Mouse (Mus musculus): ENCODE data around the gene Luzp1. TPM values are rescaled to one million over a fixed set of nuclear protein-coding genes. Genes with fewer than 3 reads are reported as not detected.

Gene Luzp1
- polyA plus RNA-seq, 1 experiment = 21.0 TPM

DNA sequence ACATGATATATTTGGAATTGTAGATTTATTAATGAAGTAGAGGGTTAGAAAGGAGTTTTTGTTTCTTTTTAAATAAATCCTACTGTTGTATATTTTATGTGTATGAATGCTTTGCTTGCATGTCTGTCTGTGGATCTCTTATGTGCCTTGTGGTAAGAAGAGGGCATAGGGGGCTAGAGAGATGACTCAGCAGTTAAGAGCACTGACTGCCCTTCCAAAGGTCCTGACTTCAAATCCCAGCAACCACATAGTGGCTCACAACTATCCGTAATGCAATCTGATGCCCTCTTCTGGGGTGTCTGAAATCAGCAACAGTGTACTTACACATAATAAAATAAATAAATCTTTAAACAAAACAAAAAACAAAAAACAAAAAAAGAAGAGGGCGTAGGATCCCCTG, 17.0 kb downstream of the Luzp1 start:
- H3K4me1 ChIP-seq (ENCODE audit: control insufficient read depth, insufficient read depth, insufficient read length, low read length) = no peaks in the 10 kb centered on the region
- H3K27ac ChIP-seq (replicated peaks; ENCODE audit: low read depth, low read length) = no peak overlapping the region
- no peak overlapping the region for H3K4me3 ChIP-seq (ENCODE audit: insufficient read depth, low read depth, low read length)

GRCm38 (mm10) chr4:136495993-136496392, 26.4 kb downstream of the Luzp1 start:
- no peak overlapping the region for H3K27ac ChIP-seq (replicated peaks; ENCODE audit: low read depth, low read length)
- H3K4me1 ChIP-seq (ENCODE audit: control insufficient read depth, insufficient read depth, insufficient read length, low read length) = peaks cover 7% of the 10 kb centered on the region
- no peak overlapping the region for H3K4me3 ChIP-seq (ENCODE audit: insufficient read depth, low read depth, low read length)

- H3K27ac ChIP-seq (replicated peaks; ENCODE audit: low read depth, low read length) = no peak overlapping the region
These were observed 36.1 kb downstream of the Luzp1 start for GRCm38 (mm10) chr4:136505426-136506215.

GRCm38 (mm10) chr4:136509857-136510256, 40.3 kb downstream of the Luzp1 start:
- H3K27ac ChIP-seq (replicated peaks; ENCODE audit: low read depth, low read length) = no peak overlapping the region
- no peak overlapping the region for H3K4me3 ChIP-seq (ENCODE audit: insufficient read depth, low read depth, low read length)
- peaks cover 16% of the 10 kb centered on the region for H3K4me1 ChIP-seq (ENCODE audit: control insufficient read depth, insufficient read depth, insufficient read length, low read length)

More at GRCm38 (mm10) chr4:136505426-136506215, 36.1 kb downstream of the Luzp1 start:
- H3K4me1 ChIP-seq (ENCODE audit: control insufficient read depth, insufficient read depth, insufficient read length, low read length) = peaks cover 2% of the 10 kb centered on the region
- H3K4me3 ChIP-seq (ENCODE audit: insufficient read depth, low read depth, low read length) = no peak overlapping the region

DNA sequence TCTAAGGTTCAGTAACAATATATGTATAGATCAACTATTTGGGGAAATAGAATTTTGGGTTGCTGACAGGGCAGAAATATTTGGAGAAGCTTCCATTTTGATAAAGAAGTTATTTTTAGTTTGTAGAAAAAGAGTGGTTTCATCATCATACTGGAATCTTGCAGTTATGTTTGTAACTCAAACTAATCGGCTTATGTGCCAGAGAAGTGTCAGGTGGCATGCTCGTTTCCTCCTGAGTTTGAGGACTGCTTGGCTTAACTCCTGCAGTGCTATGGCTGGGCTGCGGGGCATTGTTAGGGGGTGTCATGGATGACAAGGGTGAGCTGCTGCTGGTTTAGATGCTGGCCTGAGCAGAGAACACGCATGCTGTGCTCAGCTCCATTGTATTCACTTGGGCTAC, 42.1 kb downstream of the Luzp1 start:
- Histone ChIP-seq H3K4me1 (ENCODE audit: control insufficient read depth, insufficient read depth, insufficient read length, low read length) (peaks cover 21% of the 10 kb centered on the region), H3K27ac (replicated peaks; ENCODE audit: low read depth, low read length) (peak overlapping the region; percentile 64; the same call in 1 of the 2 replicates), H3K4me3 (ENCODE audit: insufficient read depth, low read depth, low read length) (no peak overlapping the region)

DNA sequence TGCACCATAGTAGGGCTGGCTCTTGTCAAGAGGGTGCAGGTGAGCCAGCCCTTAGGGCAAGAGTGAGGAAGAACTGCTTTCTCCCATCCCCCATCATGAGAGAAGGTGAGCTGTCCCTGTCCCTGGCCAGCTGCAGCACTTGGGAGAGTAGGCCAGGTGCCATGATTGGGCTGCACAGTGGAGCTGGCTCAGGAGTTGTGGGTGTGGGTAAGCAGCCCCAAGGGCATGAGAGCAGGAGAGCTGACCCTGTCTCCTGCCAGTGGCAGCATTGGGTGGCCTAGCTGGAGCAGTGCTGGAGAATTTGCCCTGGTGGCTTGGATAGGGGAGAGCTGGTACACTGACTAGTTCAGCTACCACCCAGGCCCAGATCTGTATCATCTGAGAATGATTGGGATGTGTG, 43.3 kb downstream of the Luzp1 start:
- Histone ChIP-seq H3K4me1 (ENCODE audit: control insufficient read depth, insufficient read depth, insufficient read length, low read length) (peaks cover 21% of the 10 kb centered on the region), H3K27ac (replicated peaks; ENCODE audit: low read depth, low read length) (no peak overlapping the region), H3K4me3 (ENCODE audit: insufficient read depth, low read depth, low read length) (no peak overlapping the region)

- Histone ChIP-seq H3K4me1 (ENCODE audit: control insufficient read depth, insufficient read depth, insufficient read length, low read length) (peaks cover 11% of the 10 kb centered on the region), H3K4me3 (ENCODE audit: insufficient read depth, low read depth, low read length) (no peak overlapping the region), H3K27ac (replicated peaks; ENCODE audit: low read depth, low read length) (no peak overlapping the region)
These were observed 48.6 kb downstream of the Luzp1 start for GRCm38 (mm10) chr4:136518141-136518540.

DNA sequence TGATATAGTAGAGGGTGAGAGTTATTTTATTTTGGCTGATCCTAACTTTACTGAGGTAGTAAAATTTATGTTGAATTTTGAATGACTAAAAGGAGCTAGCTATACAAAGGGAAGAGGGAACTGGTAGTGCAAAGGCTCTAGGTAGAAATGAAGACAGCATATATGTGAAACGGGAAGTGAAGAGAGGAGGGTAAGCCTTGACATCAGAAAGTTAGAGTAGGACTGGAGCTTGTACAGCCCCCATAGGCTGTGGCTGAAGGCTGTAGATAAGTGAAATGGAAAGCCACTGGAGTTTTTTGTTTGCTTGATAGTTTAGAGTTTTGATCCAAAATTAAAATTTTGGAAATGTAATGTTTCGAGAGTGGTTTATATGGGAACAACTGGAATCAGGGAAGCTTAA, 49.0 kb downstream of the Luzp1 start:
- Histone ChIP-seq H3K4me3 (ENCODE audit: insufficient read depth, low read depth, low read length) (no peak overlapping the region), H3K4me1 (ENCODE audit: control insufficient read depth, insufficient read depth, insufficient read length, low read length) (peaks cover 8% of the 10 kb centered on the region), H3K27ac (replicated peaks; ENCODE audit: low read depth, low read length) (no peak overlapping the region)

DNA sequence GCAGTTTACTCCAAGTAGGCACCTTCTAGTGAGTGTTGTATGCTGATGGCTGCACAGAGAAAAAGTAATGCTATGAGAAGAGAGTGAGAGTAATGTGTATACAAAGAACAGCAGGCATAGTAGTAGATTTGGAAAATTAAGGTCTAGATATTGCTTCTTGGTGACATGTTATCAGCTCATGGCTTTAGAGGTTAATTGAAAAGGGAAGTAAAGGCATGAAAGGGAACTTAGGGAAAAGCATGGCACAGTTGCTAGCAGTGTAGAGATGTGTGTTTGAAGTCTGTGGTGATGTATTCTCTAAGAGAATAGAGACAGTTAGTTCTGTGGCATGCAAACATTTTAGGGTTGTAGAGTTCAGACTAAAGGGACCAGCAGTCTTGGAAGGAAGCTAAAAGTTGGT, 50.3 kb downstream of the Luzp1 start:
- H3K4me3 ChIP-seq (ENCODE audit: insufficient read depth, low read depth, low read length) = no peak overlapping the region
- peaks cover 8% of the 10 kb centered on the region for H3K4me1 ChIP-seq (ENCODE audit: control insufficient read depth, insufficient read depth, insufficient read length, low read length)
- H3K27ac ChIP-seq (replicated peaks; ENCODE audit: low read depth, low read length) = no peak overlapping the region

DNA sequence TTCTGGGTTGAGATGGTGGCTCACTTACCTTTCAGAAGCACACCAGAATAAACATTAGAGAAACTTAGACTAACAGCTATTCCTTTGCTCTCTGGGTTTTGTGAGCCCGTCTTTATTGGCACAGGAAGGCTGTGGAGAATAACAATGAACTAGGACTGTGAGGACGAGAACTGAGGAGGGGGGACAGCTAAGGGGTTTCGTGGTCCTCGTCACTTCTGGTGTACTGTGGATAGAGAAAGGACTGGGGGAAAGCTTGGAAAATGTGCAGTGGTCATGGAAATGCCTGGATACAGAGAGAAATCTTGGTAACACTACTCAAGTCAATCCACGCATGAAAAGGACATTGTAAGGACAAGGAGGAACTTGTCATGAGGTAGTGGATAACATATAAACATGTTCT, 52.3 kb downstream of the Luzp1 start:
- peaks cover 3% of the 10 kb centered on the region for H3K4me1 ChIP-seq (ENCODE audit: control insufficient read depth, insufficient read depth, insufficient read length, low read length)
- H3K27ac ChIP-seq (replicated peaks; ENCODE audit: low read depth, low read length) = no peak overlapping the region

DNA sequence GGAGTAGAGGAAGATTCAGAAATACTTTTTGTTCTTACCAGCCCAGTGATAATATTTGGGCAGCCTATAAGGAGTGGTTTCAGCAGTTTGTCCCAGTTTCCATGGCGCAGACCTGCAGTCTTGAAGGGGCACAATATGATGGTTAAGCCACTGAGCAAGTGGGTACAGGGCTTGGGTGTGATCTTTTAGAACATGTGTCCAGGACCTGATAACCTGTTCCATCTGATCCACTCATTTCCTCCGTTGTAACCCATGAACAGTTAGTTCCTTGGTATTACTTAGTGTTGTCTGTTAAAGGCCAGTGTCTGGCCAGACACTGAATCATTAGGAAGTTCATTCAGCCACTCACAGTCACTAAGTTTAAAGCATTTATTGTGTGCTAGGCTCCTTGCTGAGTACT, 54.7 kb downstream of the Luzp1 start:
- H3K27ac ChIP-seq (replicated peaks; ENCODE audit: low read depth, low read length) = no peak overlapping the region
- no peak overlapping the region for H3K4me3 ChIP-seq (ENCODE audit: insufficient read depth, low read depth, low read length)
- H3K4me1 ChIP-seq (ENCODE audit: control insufficient read depth, insufficient read depth, insufficient read length, low read length) = no peaks in the 10 kb centered on the region; the same call in 1 of the 2 replicates

More for the DNA sequence above, 52.3 kb downstream of the Luzp1 start:
- H3K4me3 ChIP-seq (ENCODE audit: insufficient read depth, low read depth, low read length) = no peak overlapping the region

DNA sequence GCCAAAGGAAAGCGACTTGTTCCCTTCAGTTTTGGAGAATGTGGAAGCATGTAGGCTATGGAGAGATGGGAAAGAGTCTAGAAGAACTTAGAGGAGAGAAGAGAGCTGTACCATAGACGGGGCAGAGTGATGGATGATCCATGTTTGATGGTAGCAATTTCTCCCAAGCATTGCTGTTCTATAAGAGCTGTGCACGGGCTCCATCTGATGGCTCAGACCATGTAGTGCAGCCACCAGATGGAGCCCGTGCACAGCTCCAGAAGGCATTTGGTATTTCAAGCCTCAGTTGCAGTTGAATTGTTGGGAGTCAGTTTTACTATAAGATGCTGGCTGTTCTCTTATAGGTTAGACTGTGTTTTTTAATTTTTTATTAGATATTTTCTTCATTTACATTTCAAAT, 56.9 kb downstream of the Luzp1 start:
- H3K4me1 ChIP-seq (ENCODE audit: control insufficient read depth, insufficient read depth, insufficient read length, low read length) = no peaks in the 10 kb centered on the region; the same call in 1 of the 2 replicates
- no peak overlapping the region for H3K27ac ChIP-seq (replicated peaks; ENCODE audit: low read depth, low read length)
- no peak overlapping the region for H3K4me3 ChIP-seq (ENCODE audit: insufficient read depth, low read depth, low read length)

- H3K4me1 ChIP-seq (ENCODE audit: control insufficient read depth, insufficient read depth, insufficient read length, low read length) = peaks cover 11% of the 10 kb centered on the region; the same call in 1 of the 2 replicates
- H3K27ac ChIP-seq (replicated peaks; ENCODE audit: low read depth, low read length) = no peak overlapping the region
- H3K4me3 ChIP-seq (ENCODE audit: insufficient read depth, low read depth, low read length) = no peak overlapping the region
These were observed 75.6 kb downstream of the Luzp1 start for GRCm38 (mm10) chr4:136545151-136545550.

DNA sequence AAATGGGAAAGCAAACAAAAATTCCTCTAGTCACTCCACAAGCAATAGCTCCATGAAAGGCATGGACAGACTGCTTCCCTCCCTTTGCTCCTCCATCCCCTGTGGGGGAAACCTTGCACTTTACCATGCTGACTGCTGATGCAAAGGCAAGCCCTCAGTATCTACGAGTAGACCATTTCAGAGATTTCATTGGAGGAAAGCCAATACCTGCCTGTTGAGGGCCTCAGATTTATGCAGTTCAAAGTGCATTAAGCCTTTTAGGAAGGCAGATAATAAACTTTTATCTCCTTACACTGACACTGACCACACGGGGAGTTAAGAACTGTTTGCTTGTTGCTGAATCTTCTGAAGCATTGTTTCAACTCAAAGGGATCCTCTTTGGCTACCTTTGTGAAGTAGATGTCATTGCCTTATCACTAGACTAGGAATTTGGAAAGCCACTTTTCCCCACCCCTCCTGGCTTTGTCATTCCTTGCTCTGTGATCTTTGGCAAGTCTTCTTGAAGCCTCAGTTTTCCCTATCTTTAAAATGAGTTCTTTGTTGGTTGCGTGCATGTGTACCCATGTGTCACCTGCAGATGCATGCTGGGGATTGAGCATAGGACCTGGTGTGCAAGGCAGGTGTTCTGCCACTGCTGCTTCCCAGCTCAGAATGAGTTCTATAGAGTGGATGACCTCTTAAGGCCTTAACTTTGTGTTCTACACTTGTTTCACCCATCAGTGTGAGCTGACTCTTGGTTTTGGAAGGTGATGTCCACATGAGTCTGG, 76.9 kb downstream of the Luzp1 start:
- Histone ChIP-seq H3K4me3 (ENCODE audit: insufficient read depth, low read depth, low read length) (no peak overlapping the region), H3K27ac (replicated peaks; ENCODE audit: low read depth, low read length) (0 out of 2 replicates have a peak overlapping the region, but pooled peaks have one; percentile 14)

DNA sequence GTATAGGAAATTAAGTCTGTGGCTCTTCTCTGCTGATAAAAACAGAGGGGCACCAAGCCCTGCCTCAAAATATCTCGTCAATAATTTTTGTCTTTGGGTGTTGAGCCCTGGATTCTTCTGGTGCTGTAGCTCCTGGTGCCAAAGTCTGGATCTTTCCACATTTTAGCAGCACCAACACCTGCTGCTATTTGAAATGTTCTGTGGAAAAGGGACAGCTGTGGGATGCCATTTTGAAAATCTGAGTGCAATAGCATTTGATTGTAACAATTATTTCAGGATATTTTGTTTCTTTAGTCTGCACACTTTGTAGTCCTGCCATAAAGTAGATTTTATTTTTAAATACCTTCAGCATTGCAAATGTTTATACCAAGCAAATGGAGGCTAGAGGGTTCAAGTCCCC, 78.2 kb downstream of the Luzp1 start:
- Histone ChIP-seq H3K4me3 (ENCODE audit: insufficient read depth, low read depth, low read length) (no peak overlapping the region), H3K27ac (replicated peaks; ENCODE audit: low read depth, low read length) (no peak overlapping the region), H3K4me1 (ENCODE audit: control insufficient read depth, insufficient read depth, insufficient read length, low read length) (peaks cover 11% of the 10 kb centered on the region; the same call in 1 of the 2 replicates)

More for the DNA sequence above, 76.9 kb downstream of the Luzp1 start:
- H3K4me1 ChIP-seq (ENCODE audit: control insufficient read depth, insufficient read depth, insufficient read length, low read length) = peaks cover 11% of the 10 kb centered on the region; the same call in 1 of the 2 replicates
